Mouse (Mus musculus): ENCODE results near the gene Rtn1. TPM values are rescaled to one million over a fixed set of nuclear protein-coding genes. Genes with fewer than 3 reads are reported as not detected.

Rtn1 gene
- total RNA-seq (2021), result 1 to 10 TPM; 1.0 to 1.1 TPM
- long read RNA-seq, experiment 1, partial matches to known transcripts, result 0 of 1 reads
- long read RNA-seq, experiment 1, other reads (novel, unspliced or antisense), result 0 of 1 reads
- long read RNA-seq, experiment 2, result 0 reads

DNA sequence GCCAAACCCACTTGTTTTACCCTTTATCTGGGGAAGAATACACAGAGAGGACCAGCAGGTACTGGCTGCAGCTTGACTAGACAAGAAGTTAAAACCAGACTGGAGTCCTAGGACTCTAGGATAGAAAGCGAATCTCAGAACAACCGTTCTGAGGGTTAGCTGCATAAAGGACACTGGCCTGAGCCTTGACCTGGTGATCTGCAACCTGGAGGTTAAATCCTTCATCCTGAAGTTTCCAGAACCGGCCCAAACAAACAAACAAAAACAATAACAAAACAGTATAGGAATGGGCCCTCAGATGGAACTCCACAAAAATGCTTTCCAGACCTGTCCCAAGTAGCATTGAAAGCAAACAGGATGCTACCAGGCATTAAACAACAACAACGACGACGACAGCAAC lies at the start of gene Rtn1:
Gene Rtn1, minus strand, starts transcription at position 101 of the 400 bp plus-strand sequence.
- no peak for DNase-seq
- intact Hi-C loops (cut with DNase I), result no loop called here

DNA sequence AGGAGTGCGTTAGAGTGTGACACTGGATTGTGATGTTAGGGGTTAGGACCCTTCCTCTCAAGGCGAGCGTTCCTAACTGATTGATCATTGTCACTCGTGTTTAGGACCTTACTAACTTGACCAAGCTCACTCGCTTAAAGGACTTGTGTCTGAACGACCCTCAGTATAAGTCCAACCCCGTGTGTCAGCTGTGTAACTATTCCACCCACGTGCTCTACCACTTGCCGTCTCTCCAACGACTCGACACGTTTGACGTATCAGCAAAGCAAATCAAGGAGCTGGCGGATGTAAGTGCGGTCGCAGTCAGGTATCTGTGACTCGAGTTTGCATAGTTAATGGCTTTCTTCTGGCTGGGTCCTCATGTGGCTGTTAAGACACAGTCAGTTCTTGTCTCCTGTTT lies 45.1 kb upstream of the Rtn1 start:
- intact Hi-C loops (cut with DNase I), result no loop called here
- DNase-seq, result no peak

DNA sequence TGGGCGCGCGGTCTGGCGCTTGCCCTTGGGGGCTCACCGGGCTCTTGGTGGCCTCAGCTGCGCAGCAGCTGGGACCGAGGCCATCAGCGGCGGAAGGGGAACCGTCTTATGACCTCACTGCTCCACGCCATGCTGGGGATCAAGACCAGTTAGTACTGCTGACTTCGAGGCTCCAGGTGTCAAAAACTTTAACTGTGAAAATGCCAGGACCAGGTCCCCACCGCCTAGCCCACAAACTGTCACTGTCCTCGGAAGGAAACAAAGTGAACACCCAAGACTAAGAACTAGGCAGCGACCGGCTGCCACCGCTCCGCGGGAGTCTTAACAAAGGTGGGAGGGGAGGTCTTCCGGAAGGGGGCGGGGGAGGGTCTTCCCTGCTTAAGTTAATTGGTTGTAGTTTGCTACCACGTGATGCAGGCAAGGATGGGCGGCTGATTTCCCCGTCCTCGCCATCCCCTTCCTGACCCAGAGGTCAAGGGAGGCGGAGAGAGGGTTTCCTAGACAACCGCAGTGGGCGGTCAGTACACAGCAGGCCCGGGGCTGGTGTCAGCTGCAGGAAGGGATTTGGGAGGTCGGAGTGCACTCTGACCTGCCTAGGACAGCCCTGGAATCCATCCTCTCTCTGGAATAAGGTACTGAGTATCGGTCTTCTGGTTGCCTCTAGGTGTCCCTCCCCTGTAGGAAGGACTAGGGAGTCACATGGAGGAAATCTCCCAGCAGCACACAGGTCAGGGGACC lies 33.2 kb upstream of the Rtn1 start, which contains the start of gene Lrrc9:
Gene Lrrc9, plus strand, starts transcription at position 28 of the 738 bp plus-strand sequence.
- DNase-seq, result peak; percentile 26 to 38
- intact Hi-C loops (cut with DNase I), result no loop called here

DNA sequence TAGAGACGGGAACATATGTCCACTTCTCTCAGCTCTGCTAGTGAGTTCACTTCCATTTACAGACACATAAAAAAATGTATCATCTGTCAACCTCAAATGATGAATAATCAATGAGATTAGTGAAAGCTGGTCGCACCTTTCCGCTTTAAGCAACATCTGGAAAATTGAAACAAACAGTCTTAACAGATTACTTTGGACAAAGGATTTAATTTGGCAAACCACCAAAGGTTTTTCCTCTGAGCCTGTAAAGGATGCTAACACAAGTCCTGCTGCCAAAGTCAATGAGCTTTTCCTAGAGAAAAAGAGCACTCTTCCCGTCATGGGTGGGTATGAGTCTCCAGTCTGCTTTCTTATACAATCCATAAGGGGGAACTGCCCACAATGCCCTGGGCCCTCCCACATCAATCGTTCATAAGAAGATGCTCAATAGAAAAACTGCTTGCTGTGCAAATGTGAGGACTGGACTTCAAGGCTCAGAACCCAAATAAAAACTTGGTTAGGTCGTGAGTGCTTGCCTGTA lies 30.2 kb upstream of the Rtn1 start:
- intact Hi-C loops (cut with DNase I), result no loop called here
- DNase-seq, result no peak

DNA sequence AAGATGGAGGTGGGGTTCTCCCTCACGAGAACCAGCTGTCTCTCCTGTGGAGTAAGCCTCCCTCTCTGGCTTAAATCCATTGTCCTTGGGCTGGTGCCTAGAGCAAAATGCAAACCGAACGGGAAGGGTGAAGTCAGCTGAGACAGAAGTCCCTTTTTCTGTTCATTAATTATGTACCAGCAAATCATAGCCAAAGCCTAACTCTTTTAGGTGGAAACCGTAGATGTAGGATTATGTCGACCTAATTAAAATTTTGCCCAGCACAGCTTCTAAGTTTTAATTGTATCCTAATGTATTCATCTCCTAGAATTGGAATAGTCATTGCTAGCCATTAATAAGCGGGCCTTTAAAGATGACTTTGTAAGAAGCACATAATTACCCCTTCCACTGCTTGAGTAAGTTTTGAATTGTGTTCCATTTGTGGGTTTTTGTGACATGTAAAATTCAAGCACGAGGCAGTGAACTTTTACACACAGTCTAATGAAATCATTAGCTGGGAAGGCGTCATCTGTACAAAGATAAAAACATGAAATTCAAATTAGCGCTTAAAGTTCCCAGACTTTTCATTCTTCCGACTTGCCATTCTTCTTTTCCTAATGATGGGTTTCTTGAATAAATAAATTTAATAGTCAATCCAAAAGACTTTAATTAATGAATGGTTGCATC lies 29.0 kb upstream of the Rtn1 start:
- intact Hi-C loops (cut with DNase I), result no loop called here
- DNase-seq, result no peak

DNA sequence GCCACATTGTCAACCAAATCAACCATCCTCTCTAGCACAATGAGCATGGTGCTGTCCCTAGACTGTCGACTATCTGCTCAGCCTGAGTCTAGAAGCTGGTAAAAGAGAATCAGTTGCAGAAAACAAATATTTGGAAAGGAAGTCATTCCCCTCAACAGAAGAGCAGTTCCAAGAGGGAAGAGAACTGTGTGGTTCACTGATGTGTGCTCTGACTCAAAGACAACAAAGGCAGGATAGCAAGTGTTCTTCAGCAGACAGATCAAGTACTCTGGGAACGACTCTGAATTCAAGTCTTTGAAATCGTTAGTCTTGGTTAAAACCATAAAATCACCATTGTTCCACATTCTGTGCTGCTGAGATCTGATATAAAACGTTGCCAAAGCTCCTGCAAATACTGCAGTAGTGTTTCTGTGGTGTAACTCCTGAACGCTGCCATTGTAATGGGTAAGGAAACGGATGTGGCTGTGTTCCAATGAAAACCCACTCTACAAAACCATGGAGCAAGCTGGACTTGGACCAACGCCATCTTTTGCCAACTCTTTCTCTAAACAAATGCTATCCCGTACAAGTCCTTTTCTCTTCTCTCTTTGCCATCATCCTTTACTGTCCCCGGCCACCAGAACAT lies 24.5 kb upstream of the Rtn1 start:
- intact Hi-C loops (cut with DNase I), result no loop called here
- no peak for DNase-seq

DNA sequence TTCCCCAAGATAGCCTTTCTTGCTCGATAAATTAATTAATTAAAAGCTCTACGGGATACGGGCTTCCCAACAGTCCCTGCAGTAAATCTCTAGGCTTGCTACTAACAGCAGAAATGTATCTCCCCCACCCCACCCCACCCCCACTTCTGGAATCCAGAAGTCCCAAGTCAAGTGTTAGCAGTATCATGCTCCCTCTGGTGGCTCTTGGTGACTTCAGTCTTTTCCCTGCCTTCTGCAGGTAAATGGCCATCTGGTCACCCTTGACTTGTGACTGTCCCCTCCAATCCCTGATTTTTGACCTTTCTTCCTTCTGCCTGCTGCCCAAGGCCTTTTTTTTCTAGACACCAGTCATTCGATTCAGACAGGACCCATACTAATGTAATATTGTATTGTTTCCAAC lies 23.4 kb upstream of the Rtn1 start:
- intact Hi-C loops (cut with DNase I), result no loop called here
- no peak for DNase-seq

DNA sequence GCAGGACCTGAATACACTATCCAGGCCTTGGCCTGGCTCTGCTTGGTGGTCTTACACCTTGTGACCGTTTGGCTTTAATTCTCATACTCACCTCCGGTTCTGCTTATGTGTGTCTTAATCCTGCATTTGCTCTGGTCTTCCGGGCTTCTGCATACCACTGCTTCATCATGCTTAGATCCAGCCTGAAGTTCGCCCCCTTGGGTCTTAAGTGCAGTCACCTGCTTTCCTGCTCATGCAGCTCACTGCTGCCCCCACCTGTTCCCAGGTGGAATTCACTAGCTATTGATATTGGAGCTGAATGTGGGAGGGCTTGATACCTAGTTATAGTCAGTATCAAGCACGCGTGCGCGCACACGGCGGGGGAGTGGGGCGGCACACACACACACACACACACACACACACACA lies 18.9 kb upstream of the Rtn1 start:
- intact Hi-C loops (cut with DNase I), result loop anchor here (5.0 kb wide), 1 partner anchor 325 kb away; no protein-coding TSS in a partner anchor

DNA sequence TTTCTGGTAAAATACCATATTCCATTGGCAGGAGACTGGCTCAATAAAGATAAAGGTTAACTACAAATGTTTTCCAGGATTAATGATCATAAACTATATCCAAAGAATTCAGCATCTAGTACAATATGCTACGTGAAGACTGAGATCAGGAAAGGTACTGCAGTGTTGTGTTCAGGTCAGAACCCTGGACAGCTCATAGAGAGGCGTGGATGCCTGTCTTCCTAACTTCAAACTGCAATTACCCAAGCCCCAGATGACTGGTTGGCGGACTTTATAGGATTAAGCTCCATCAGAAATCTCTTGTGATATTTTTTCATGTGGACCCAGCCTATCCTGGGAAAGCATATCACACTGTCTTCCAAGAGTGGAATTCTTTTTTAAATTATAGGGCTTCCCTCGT lies 13.8 kb upstream of the Rtn1 start:
- no peak for DNase-seq
- intact Hi-C loops (cut with DNase I), result no loop called here

More for the DNA sequence above, 18.9 kb upstream of the Rtn1 start:
- DNase-seq, result peak in 1 of 2 experiments; percentile 23

DNA sequence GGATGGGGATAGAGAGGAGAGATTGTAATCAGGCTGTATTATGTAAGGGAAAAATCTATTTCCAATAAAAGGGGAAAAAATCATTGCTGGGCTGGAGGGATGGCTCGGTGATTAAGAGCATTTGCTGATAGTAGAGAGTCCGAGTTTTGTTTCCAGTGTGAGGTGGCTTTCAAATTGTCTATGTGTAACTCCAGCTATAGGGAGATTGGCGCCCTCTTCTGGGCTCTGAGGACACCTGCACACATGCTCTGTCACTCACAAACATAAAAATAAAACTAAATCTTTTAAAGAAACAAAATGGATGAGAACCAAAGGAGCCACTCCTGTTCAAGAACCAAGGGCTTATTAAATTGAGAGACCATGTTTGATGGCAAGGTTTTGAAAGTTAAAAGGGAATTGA lies 8.9 kb upstream of the Rtn1 start:
- DNase-seq, result no peak
- intact Hi-C loops (cut with DNase I), result no loop called here

DNA sequence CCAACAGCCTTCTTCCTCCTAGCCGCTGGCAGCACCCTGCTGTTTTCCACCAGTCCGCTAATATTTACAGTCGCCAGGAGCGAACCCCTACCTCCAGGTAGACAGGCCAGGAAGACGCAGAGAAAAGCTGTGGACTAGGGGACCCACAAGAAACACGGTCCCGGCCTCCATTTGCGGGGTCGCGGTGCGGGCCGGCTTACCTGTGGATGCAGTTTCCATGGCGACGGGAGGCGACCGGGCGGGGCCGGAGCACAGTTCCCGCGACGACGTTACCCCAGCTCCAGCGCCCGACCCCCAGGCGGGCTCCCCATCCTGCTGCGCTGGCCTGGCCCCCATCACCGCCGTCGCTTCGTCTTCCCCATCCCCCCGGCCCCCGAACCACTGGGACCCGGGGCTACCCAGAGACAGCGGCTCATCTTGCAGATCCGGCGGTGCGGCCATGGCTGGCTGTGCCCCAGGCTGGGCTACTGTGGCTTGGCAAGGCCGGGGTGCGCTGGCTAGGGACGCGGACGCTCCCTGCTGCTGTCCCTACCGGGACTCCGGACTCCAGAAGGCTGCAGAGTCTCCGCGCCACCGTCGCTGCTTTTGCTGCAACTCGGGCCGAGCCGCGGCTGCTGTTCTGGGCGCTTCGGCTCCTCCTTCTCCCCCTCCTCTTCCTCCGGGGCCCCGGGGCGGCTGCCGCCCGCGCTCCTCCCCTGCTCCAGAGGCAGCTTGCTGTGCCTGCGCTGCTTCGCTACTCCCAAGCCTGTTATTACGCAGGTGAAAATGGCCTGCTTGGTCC lies 553 bp downstream of the Rtn1 start:
- intact Hi-C loops (cut with DNase I), result no loop called here
- DNase-seq, result peak; percentile 19 to 38

DNA sequence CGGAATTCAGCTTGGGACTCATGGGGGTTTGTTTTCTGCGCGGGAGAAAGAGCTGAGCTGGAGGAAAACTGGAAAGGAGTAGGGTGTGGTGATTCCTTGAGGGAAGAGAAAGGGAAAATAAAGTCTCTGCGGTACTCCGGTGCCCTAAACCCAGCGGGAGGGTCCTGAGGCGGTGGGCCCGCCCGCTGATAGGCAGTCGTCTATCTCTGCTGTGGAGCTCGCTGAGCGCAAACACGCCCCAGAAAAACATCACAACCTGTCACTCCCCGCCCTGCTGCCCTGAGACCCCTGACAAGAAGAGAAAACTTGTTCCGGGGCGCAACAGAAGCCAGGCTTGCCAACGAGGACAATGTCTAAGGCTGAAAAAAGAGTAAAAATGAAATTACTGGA lies 1.1 kb downstream of the Rtn1 start:
- no peak for DNase-seq
- intact Hi-C loops (cut with DNase I), result no loop called here

DNA sequence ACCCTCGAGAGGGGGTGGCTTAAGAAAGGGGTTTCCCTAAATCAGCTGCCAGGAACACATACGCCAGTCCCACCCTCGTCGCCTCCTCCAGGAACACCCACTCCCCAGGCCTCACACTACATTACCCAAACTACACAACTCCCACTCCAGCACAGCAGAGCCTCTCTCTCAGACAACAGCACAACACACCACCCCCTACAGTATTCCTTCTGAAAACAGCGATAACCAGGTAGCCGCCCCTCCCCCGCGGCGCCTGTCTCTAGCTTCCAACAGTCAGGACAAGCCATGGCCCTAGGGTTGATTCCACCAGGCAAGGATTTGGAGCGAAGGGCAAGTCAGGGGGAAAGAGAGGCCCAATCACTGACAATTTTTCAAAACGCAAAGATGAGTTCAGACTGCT lies 1.7 kb downstream of the Rtn1 start:
- intact Hi-C loops (cut with DNase I), result no loop called here
- DNase-seq, result no peak

DNA sequence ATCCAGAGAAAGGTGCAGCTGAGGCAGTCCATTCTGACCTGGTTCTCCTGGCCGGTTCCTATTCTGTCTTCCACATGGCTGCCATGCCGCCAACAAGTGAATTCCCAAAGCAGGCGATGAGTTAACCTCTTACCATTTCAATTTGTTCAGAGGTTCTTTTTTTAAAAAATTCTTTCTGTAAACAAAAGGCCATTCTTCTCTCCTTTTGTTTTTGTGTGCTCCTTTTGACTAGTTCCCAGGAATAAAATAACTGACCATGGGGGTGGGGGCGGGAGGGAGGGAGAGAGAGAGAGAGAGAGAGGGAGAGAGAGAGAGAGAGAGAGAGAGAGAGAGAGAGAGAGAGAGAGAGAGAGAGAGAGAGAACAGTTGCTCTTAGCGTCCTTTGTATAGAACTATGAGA lies 3.8 kb downstream of the Rtn1 start:
- DNase-seq, result no peak
- intact Hi-C loops (cut with DNase I), result no loop called here

DNA sequence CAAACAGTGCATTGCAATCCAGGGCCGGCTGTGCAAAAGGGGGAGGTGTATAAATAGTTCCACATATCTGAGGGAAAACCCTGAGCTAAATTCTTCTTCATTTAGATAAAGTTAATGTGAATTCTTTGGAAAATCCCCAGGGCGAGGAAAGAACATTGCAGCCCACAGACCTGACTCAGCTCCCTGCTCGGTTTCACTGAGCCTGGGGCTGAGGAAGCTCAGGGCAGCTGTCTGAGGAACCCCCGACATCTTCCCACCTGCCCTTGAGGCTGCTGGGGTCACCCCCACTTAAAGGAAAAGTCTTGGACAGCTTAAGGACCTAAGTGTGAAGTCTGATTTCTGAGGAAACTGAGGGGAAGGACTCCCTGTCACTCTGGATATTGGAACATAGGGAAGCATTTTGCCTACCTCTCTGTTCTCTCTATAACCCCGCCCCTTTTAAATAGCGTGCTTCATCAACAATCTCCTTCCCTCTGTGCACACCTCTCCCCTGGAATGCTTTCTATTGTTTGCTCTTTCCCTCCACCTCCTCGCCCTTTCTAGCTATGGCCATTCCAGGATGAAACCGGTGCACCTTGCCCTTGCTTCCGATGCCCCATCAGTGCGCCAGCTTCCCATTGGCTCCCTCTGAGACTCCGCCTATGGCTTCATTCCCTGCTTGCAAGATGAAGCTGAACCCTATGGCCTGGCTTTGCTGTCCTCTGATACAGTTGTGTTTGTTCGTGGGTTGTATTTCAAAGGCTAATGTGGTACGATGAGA lies 15.6 kb downstream of the Rtn1 start:
- intact Hi-C loops (cut with DNase I), result no loop called here
- no peak for DNase-seq

DNA sequence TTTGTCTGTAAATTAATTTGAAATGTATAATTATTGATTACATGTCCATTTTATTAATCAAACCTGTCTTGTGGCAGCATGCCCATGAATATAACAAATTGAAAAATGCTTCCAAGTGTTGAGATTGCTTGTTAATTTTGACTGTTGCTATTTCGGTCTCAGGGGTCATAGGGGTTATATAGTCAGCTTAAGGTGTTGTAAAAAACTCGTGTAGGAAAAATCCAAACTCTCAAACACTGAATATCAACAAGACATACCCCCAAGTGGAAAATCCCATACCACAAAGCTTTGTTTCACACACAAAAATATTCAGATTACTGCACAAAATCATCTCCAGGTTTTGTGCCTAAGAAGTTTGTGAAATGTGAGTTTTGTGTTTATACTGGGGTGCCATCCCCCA lies 18.5 kb downstream of the Rtn1 start:
- DNase-seq, result no peak
- intact Hi-C loops (cut with DNase I), result no loop called here

DNA sequence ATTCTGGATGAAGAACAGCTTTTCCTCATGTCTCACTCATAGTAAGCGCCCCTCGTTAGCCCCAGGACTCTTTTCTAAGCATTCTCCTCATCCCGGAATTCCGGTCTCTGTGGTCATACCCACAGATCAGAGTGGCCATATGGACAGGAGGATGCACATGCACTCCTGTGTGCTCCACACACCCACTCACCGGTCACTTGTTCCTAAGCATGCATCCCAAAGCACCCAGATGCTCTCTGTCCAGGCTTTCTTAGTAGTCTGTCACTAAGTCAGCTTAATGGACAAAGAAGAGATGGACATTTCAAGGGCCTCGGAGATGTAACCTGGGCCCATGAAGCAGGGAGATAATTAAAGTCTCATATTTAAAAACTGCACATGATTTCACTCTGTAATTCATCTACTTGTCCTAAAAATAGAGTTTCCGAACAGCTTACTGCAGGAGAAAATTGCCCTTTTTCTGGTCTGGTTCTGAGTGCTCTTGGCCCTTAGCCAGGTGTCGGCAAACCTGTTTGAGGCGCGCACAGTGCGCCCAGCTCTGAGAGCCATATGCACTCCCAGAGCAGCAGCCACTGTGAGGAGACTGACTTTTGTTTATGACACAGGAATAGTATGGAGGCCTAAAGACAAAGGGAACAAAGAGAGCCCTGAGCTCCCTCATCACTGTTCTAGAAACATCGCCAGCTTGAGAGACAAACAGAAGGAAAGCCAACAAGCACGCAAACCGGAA lies 19.3 kb downstream of the Rtn1 start:
- intact Hi-C loops (cut with DNase I), result no loop called here
- no peak for DNase-seq

DNA sequence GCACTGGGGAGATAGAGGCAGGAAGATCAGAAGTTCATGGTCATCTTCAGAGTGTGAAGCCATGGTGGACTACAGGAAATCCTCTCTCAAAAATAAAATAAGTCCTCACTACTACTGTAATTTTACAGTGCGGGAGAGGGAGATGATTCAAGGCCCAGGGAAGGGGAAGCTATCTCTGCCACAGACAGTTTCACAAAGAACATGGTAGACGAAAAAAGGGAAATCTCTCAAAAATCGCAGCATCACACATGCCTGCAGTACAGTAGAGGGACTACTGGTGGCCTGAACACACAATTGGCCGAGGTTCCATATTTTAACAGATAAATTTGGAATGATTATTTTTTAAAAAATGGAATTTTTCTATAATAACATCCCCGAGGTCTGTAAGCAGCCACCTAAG lies 20.0 kb downstream of the Rtn1 start:
- intact Hi-C loops (cut with DNase I), result no loop called here
- DNase-seq, result no peak

DNA sequence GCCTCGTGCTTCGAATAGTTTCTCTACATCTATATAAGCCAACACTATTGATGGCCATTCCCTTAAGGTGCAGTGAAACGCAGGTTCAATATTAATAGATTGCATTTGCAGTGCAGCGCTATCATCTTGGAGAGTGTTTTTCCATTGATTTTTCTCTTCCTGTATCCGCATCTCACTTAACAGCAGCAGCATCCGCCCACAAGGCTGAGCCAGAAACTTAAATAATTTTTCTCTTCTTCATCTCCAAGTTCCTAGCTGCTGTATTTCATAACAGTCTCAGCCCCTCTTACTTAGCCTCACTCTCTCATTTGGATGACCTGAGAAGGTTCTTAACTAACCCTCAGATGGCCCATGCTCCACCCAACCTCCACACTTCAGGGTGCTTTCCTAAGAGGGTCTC lies 20.7 kb downstream of the Rtn1 start:
- no peak for DNase-seq
- intact Hi-C loops (cut with DNase I), result no loop called here
